Mouse (Mus musculus): ENCODE results near the gene Olfr364-ps1.

DNA sequence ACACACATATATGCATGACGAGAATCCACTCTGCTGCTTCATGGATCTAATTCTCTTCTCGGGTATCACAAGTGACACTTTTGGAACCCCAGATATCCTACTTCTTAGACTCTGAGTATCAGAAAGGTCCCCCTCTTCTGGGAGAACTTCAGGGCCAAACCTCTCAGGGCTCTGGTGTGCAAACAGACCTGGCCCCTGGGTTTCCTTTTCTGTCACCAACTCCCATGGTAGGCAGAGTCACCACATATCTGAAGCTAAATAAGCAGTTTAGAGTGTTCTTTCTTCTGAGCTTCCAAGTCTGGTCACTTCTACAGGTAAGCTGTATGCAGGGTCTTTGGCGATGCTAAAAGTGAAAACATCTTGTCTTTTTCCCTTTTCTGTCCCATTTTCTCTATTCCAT is 48.8 kb downstream of the Olfr364-ps1 start, which contains the start of gene Olfr365:
- TF ChIP-seq EP300 (IDR thresholded peaks at IDR 0.05) (no peak), CTCF (IDR thresholded peaks at IDR 0.05) (no peak)
